Mouse (Mus musculus) forelimb bud, embryonic 11.5 days (tissue): ENCODE data around the gene Galnt12.

Experiments
- DNase-seq: peaks from one replicate; pipeline ENCODE4 v3.0.0-alpha.2; 2012; ENCODE audit warnings: low read depth, low spot score

Gene Galnt12

GRCm38 (mm10) chr4:47150806-47151205, 59.1 kb downstream of the Galnt12 start:
- DNase-seq, result no peak

GRCm38 (mm10) chr4:47151553-47152183, 60.0 kb downstream of the Galnt12 start:
- no peak for DNase-seq

- peak; percentile 23 for DNase-seq
Observed at GRCm38 (mm10) chr4:47161103-47161755, 69.5 kb downstream of the Galnt12 start.

- no peak for DNase-seq
Observed at GRCm38 (mm10) chr4:47161756-47162587, 70.3 kb downstream of the Galnt12 start.

- no peak for DNase-seq
Observed at GRCm38 (mm10) chr4:47172314-47172713, 80.6 kb downstream of the Galnt12 start.
